Mouse (Mus musculus) heart, embryonic 10.5 days (tissue): ENCODE data around the gene S100a1. TPM values are rescaled to one million over a fixed set of nuclear protein-coding genes. Genes with fewer than 3 reads are reported as not detected.

Experiments used
- DNase-seq: peaks from one replicate; pipeline ENCODE4 v3.0.0-alpha.2; 2017; ENCODE audit warnings: low spot score
- H3K27ac ChIP-seq: fragments of 300-500 bp; sonication (generic); 2 replicates; pipeline ENCODE4 v1.5.1; 2016; ENCODE audit warnings: mild to moderate bottlenecking
- H3K27me3 ChIP-seq: fragments of 300-500 bp; sonication (generic); 2 replicates; pipeline ENCODE4 v1.6.1; 2016; ENCODE audit warnings: mild to moderate bottlenecking; ENCODE audit not compliant: poor library complexity, insufficient read depth, severe bottlenecking
- H3K36me3 ChIP-seq: fragments of 300-500 bp; sonication (generic); 2 replicates; pipeline ENCODE4 v1.6.1; 2016; ENCODE audit warnings: mild to moderate bottlenecking, moderate library complexity
- H3K4me1 ChIP-seq: fragments of 300-500 bp; sonication (generic); 2 replicates; pipeline ENCODE4 v1.6.1; 2016; ENCODE audit warnings: mild to moderate bottlenecking
- H3K4me3 ChIP-seq: fragments of 300-500 bp; sonication (generic); 2 replicates; pipeline ENCODE4 v1.5.1; 2016; ENCODE audit warnings: mild to moderate bottlenecking, moderate library complexity
- H3K9me3 ChIP-seq: fragments of 300-500 bp; sonication (generic); 2 replicates; pipeline ENCODE4 v1.6.1; 2016; ENCODE audit warnings: mild to moderate bottlenecking, moderate library complexity
- WGBS: fragments of 180-500 bp; shearing (Covaris S2); methylation state at CpG from one replicate; pipeline ENCODE4 v1.1.7; 2016; 5-methylcytosine and 5-hydroxymethylcytosine counted together
- polyA plus RNA-seq: library from polyadenylated mRNA; unstranded; fragments of >200 nt; fragmentation: Nextera tagmentation; extraction: Ambion mirVana; gene quantifications from 2 replicates; pipeline ENCODE4 v1.2.1, GENCODE M21; 2016

The S100a1 gene
- polyA plus RNA-seq, 1 experiment from 2014 or later: 64.6 TPM

DNA sequence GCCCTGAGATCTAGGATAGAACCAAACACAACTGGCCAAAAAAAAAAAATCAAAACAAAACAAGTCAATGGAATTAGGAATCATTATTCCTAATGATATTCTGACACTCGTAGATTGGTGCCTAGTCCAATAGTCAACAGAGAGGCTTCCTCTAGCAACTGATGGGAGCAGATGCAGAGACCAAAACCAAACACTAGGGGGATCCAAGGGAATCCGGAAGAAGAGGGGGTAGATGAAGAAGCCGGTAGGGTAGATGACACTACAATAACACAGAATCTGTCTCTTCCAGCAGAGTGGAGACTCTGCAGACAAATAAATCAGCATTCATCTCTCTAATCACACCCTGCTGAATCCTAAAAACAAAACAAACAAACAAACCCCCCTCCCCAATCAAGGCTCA, 42.0 kb downstream of the S100a1 start:
- Histone ChIP-seq H3K27ac (no peak overlapping the region), H3K4me1 (peaks cover 7% of the 10 kb centered on the region; the same call in 1 of the 2 replicates), H3K27me3 (peaks cover 4% of the 10 kb centered on the region; the same call in 1 of the 2 replicates), H3K9me3 (no peaks in the 10 kb centered on the region), H3K4me3 (no peak overlapping the region), H3K36me3 (no peaks in the 10 kb centered on the region)
- 36% methylated on average over 3 of the region's 3 CpGs for WGBS
- no peak for DNase-seq

DNA sequence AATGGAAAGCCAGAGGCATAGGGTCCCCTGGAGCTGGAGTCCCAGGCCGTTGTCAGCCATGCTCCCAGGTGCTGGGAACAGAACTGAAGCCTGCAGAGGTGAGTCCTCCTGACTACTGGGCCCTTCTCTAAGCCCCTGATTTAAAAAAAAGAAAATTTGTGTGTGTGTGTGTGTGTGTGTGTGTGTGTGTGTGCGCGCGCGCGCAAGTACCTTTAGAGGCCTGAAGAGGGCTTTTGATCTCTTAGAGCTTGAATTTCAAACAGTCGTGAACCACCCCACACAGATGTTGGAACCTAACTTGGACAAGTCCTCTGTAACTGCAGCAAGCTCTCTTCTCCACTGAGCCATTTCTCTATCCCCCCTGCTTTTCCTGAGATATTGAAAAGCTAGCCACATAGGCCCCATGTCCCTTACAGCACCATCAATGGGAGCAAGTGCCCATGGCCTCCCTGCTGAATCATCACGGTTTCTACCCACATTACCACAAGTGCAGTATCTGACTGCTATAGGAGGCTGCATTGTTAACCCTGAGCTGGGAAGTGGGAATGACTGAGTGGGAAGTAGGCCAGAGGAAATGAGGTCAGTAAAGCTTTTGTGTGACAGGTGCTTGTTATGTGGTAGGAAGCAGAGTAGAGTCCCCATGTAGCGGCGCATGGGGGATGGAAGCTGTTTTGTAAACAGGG, 46.4 kb downstream of the S100a1 start:
- Histone ChIP-seq H3K4me3 (no peak overlapping the region), H3K4me1 (peaks cover 25% of the 10 kb centered on the region)
- WGBS: 88% methylated on average over 10 of the region's 10 CpGs

DNA sequence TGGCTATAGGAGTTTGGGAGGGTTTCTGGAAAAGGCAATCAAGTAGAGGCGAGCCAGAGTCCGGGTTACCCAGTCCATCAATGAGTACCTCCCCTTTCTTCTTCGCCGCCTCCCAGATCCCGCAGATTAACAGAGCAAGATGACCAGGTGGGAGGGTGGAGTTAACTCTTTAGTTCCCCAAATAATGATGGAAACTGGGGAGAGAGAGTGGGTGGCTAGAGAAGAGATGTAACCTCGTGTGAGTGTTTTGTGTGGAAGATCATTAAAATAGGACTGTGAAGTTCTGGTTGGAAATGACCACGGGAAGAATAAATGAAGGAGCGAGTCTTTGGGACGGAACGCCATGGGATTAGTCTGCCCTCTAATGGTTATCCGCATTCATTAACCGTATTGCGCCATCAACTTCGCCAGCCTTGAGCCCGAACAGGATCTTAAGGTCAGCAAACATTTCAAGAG, 47.9 kb downstream of the S100a1 start:
- no peaks in the 10 kb centered on the region for H3K9me3 ChIP-seq
- DNase-seq: no peak
- peaks cover 32% of the 10 kb centered on the region for H3K4me1 ChIP-seq
- under 1% methylated on average over 15 of the region's 15 CpGs for WGBS
- H3K36me3 ChIP-seq: no peaks in the 10 kb centered on the region
- peaks cover 52% of the 10 kb centered on the region for H3K27me3 ChIP-seq
- peak overlapping the region; percentile 67 for H3K4me3 ChIP-seq
- no peak overlapping the region for H3K27ac ChIP-seq

More for the DNA sequence above, 46.4 kb downstream of the S100a1 start:
- no peak for DNase-seq
- H3K9me3 ChIP-seq: no peaks in the 10 kb centered on the region
- H3K27me3 ChIP-seq: peaks cover 37% of the 10 kb centered on the region
- no peak overlapping the region for H3K27ac ChIP-seq
- H3K36me3 ChIP-seq: no peaks in the 10 kb centered on the region

DNA sequence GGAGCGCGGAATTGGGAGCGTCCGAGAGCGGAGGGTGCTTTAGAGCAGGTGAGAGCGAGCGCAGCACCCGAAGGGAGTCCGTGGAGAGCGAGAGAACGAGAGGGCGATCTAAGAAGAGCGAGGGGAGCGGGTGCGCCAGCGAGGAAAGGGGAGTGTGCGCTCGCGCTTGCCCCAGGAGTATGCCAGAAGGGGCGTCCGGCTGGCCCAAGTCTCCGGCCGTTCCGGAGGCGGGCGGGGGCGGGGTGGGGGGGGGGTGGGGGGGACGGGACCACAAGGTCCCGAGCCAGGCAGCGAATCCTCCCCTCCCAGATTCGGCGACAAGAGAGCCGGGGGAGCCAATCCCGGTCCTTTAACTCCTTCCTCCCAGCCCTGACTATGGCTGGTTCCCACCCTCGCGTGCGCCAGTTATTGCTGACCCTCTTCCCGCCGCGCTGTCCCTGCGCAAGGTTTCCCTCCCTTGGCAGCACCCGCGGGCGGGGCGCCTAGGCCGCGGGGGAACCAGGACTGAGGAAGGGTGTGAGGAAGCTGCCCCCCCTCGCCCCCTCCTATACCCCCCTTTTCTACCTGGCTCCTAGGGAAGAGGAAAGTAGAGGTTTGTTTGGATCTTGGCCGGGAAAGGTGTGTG, 48.4 kb downstream of the S100a1 start, which contains the start of gene Npr1:
TSS of gene Npr1 (minus strand) at position 181 of the 625 bp plus-strand sequence.
- WGBS: under 1% methylated on average over 39 of the region's 49 CpGs
- Histone ChIP-seq H3K36me3 (no peaks in the 10 kb centered on the region), H3K4me1 (peaks cover 36% of the 10 kb centered on the region), H3K4me3 (peak within 1 kb of the TSS; percentile 67), H3K27me3 (peaks cover 57% of the 10 kb centered on the region), H3K9me3 (no peaks in the 10 kb centered on the region), H3K27ac (peak within 1 kb of the TSS; percentile 81)
- DNase-seq: no peak

DNA sequence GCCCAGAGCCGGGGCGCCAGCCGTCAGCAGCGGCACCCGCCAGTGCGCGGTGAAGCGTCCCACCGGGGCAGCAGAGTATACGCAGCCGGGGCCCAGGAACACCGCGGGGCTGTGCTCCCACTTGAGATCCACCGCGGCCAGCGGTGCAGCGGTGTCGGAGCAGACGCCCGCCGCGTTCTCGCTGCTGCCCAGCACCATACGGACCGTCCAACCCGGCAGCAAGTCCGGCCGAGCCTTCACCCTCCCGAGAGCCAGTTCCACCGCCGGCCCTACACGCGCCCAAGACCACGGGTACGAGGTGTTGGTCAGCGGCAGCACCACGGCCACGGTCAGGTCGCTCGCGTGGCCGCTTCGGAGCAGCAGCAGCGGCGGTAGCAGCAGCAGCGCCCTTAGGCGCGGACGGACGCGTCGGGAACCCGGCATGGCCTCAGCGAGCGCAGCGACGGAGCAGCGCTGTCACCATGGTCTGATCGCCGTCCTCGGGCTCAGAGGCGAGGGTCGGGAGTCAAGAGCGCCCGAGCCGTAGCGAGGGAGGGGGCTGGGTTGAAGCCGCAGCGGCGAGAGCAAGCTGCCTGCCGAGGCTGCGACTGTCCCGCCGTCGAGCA, 49.0 kb downstream of the S100a1 start:
- Histone ChIP-seq H3K4me1 (peaks cover 36% of the 10 kb centered on the region), H3K4me3 (peak overlapping the region; percentile 67), H3K27me3 (peaks cover 63% of the 10 kb centered on the region), H3K36me3 (no peaks in the 10 kb centered on the region), H3K27ac (peak overlapping the region; percentile 81), H3K9me3 (no peaks in the 10 kb centered on the region)
- DNase-seq: no peak
- WGBS: under 1% methylated on average over 75 of the region's 75 CpGs

DNA sequence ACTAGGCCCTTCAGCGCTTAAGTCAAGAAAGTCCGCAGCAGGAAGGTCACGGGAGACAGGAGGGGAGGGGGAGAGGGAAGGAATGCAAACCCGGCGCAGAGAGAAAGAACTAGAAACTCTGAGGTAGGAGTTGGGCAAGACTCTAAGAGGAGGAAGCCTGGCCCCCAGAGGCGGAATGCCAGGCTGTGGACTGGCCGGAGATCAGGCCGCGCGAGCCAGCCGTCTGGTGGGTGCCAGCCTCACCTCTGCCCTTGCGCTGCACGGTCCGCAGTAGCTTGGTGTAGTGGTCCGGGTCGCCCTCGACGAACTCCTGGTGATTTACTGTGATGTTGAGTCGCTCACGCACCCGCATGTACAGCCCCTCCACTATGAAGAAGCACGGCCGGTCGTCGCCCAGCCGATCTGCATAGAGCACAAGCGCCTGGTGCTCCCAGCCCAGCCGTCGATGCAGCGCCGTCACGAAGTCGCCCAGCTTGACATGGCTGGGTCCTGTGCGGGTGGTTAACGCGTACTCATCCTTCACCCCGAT, 49.6 kb downstream of the S100a1 start:
- peaks cover 69% of the 10 kb centered on the region for H3K27me3 ChIP-seq
- peak overlapping the region; percentile 81 for H3K27ac ChIP-seq
- peaks cover 36% of the 10 kb centered on the region for H3K4me1 ChIP-seq
- H3K9me3 ChIP-seq: no peaks in the 10 kb centered on the region
- no peak for DNase-seq
- H3K4me3 ChIP-seq: peak overlapping the region; percentile 67
- 7% methylated on average over 37 of the region's 37 CpGs for WGBS
- H3K36me3 ChIP-seq: no peaks in the 10 kb centered on the region

DNA sequence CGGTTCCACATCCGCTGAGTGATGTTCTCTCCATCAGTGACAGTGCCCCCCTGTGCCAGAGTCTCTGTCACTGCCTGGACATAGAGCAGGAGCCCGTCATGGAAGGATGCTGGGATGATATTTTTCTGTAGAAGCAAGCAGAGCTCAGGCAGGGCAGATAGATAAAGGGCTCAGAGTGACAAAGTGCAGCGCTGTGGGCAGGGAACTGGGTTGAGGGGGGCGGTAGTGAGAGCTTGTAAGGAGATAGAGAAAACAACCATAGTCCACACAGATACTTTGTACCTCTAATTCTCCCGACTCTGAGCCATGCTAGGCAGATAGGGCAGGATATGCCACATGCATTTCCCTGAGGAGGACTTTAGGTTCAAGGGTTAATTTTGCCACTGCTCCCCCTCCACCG, 51.6 kb downstream of the S100a1 start:
- Histone ChIP-seq H3K4me1 (peaks cover 36% of the 10 kb centered on the region), H3K27ac (no peak overlapping the region), H3K27me3 (peaks cover 75% of the 10 kb centered on the region), H3K9me3 (no peaks in the 10 kb centered on the region), H3K4me3 (no peak overlapping the region), H3K36me3 (no peaks in the 10 kb centered on the region)
- no peak for DNase-seq
- WGBS: 14% methylated on average over 7 of the region's 7 CpGs

DNA sequence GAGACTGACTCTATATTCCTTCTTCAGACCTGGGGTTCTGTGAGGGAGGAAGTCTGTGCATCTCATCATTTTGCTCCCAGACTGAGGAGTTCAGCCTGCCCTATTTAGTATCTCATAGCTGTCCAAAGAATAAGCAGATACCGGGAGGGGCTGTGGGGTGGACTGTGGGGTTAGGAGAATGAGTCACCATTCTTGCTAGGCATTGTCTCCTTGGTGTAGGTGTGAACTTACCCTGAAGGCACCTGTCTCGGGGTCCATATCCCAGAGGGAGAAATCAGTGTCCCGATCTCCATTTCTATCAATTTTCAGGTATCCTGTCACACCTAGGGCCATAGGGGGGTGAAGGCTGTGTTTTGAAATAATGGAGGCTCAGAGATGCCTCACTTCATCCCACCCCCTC, 52.3 kb downstream of the S100a1 start:
- DNase-seq: no peak
- Histone ChIP-seq H3K27me3 (peaks cover 75% of the 10 kb centered on the region), H3K9me3 (no peaks in the 10 kb centered on the region), H3K27ac (no peak overlapping the region), H3K36me3 (0 out of 2 replicates have a peak, but pooled peaks cover under 1% of the 10 kb centered on the region), H3K4me1 (peaks cover 36% of the 10 kb centered on the region), H3K4me3 (no peak overlapping the region)
- WGBS: 78% methylated on average over 3 of the region's 3 CpGs

Other genes with a start within 250 kb of the S100a1 start
- gene Dennd4b, start 249.2 kb downstream of the S100a1 start, polyA plus RNA-seq: 4.6 and 7.0 TPM in 2 replicates
- gene Gatad2b, start 221.2 kb downstream of the S100a1 start, polyA plus RNA-seq: 10.6 and 11.8 TPM in 2 replicates
- 12.6 and 19.9 TPM in 2 replicates for gene Slc27a3, start 124.5 kb downstream of the S100a1 start, polyA plus RNA-seq
- 31.0 and 36.7 TPM in 2 replicates for gene Ints3, start 80.8 kb downstream of the S100a1 start, polyA plus RNA-seq
- gene Npr1, start 48.5 kb downstream of the S100a1 start, polyA plus RNA-seq: 7.1 and 8.7 TPM in 2 replicates
- 149 and 215 TPM in 2 replicates for gene Ilf2, start 38.3 kb downstream of the S100a1 start, polyA plus RNA-seq
- gene Snapin, start 23.4 kb downstream of the S100a1 start, polyA plus RNA-seq: 71.7 and 74.4 TPM in 2 replicates
- 120 and 136 TPM in 2 replicates for gene Chtop, start 4.9 kb downstream of the S100a1 start, polyA plus RNA-seq
- 32.3 and 52.5 TPM in 2 replicates for gene S100a13, start within 50 bp of the S100a1 start, polyA plus RNA-seq
- 0.28 TPM in 1 of 2 replicates, not detected in the other for gene S100a14, start 12.5 kb upstream of the S100a1 start, polyA plus RNA-seq
- 18.1 and 36.6 TPM in 2 replicates for gene S100a16, start 22.9 kb upstream of the S100a1 start, polyA plus RNA-seq
- 0.31 and 0.44 TPM in 2 replicates for gene S100a3, start 46.2 kb upstream of the S100a1 start, polyA plus RNA-seq
- gene S100a2, start 75.9 kb upstream of the S100a1 start, polyA plus RNA-seq: not detected in 2 replicates
- gene Gm42674, start 87.5 kb upstream of the S100a1 start, polyA plus RNA-seq: not detected in 2 replicates
- 0.30 and 0.43 TPM in 2 replicates for gene S100a4, start 89.4 kb upstream of the S100a1 start, polyA plus RNA-seq
- not detected in 2 replicates for gene S100a5, start 94.1 kb upstream of the S100a1 start, polyA plus RNA-seq
- gene S100a6, start 98.5 kb upstream of the S100a1 start, polyA plus RNA-seq: 27.3 and 28.9 TPM in 2 replicates
- not detected in 2 replicates for gene S100a7a, start 139.6 kb upstream of the S100a1 start, polyA plus RNA-seq
- not detected in 2 replicates for gene S100a8, start 154.6 kb upstream of the S100a1 start, polyA plus RNA-seq
- not detected in 2 replicates for gene S100a9, start 181.3 kb upstream of the S100a1 start, polyA plus RNA-seq
- gene Pglyrp4, start 212.5 kb upstream of the S100a1 start, polyA plus RNA-seq: not detected in 2 replicates